Mouse (Mus musculus) neutrophil, adult 65 days (primary cell): Measurements from ENCODE around the gene Coil. TPM values are rescaled to one million over a fixed set of nuclear protein-coding genes. Genes with fewer than 3 reads are reported as not detected.

Experiments used
- total RNA-seq: library from RNA; stranded (reverse); gene quantifications from 2 replicates; pipeline ENCODE4 v1.2.4, GENCODE M21; 2023

The Coil gene
- total RNA-seq, result 4.2 and 5.7 TPM in 2 replicates

DNA sequence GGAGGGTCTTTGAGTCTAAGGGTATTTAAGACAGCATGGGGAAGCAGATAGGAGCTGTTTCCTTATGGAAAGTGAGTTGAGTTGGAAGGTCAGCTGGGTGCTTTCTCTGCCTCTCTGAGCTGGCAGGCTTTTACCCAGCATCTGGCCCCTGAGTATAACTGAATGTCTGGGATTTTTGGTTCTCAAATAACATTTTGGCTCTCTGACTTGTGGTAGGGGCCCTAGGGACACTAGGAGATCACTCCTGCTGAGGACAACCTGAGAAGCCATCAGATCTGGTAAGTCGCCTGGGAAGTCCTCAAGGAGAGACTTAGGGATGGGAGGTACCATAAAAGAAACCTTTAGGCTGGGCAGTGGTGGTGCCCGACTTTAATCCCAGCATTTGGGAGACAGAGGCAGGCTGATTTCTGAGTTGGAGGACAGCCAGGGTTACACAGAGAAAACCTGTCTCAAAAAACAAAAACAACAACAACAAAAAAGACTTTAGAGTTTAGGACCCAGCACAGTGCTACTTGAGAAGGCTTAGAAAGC, at the start of gene Coil:
Gene Coil, plus strand, starts transcription at position 51 of the 531 bp plus-strand sequence.

DNA sequence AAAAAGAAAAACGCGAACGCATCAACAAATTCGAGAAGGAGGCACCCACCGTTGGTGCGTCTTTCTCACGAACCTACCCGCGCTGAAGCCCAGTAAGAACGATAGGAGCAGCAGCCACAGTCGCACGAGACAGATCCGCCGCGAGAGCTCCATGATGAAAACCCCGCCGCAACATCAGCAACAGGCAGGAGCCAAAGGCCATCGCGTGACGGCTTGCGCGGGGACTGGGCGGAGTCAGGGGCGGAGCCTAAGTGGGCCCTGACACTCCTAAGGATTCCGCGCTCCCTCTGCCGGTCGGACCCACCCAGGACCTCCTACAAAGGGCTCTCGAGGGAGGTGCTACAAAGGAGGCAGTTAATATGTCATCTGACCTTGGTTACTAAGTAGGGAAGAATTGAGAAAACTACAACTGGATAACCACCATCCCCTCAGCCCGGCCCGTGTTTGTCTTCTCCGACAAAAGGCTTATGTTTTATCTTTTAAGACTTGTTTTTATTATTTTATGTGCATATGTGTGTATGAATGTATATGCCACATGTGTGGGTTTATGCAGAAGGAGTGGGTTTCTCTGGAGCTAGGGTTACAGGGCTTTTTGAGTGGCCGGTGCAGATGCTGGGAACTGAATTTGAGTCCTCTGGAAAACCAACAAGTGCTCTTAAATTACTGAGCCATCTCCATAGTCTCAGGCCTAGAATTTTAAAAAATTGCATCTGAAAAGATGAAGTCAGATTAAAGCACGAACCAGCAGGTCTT, 14.7 kb upstream of the Coil start, which contains the start of gene Scpep1:
Gene Scpep1, minus strand, starts transcription at position 249 of the 753 bp plus-strand sequence.

DNA sequence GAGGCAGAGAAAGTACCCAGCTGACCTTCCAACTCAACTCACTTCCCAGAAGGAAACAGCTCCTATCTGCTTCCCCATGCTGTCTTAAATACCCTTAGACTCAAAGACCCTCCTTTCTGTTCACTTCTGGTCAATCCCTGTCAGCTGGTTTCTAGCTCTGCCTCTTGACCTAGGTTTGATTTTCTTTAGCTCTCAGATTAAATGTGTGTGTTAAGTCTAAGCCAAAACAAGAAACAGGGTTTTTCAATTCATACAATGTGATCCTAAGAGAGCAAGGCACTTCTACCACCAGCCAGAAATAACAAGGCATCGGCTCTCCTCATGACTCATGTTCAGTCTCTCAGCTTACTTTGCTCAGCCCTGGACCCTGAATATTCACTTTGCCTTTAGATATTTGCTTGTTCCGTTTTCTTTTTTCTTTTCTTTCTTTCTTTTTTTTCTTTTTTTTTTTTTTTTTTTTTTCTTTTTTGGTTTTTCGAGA, 3.1 kb upstream of the Coil start, which contains the start of gene Elobl:
Gene Elobl, minus strand, starts transcription at position 51 of the 481 bp plus-strand sequence.

DNA sequence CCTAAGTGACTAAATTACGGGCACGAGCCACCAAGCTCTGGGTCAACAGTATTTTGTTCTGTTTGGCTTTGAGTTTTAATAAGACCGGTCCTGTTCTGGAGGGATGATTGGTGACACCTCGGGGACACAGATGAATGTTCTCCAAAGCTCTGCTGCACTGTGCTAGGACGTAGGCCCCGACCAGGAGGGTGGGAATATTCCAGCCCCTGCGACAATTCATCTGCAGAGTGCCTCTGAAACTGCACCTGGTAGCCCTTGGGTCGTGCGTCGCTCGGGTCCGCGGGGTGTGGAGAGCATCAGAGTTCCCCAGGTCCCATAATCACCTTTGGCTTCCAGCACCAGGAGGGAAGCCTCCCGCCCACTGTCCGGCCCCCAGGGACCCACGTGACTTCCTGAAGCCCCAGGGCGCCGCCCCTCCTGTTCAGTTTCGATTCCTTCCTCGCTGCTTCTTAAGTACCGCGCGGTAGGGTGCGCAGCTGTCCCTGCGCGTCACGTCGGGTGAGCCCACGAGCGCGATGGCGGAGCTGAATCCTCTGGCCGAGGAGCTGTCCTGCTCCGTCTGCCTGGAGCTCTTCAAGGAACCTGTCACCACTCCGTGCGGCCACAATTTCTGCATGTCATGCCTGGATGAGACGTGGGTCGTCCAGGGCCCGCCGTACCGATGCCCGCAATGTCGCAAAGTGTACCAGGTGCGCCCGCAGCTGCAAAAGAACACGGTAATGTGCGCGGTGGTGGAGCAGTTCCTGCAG, 29.1 kb downstream of the Coil start, which contains the start of gene Trim25:
Gene Trim25, plus strand, starts transcription at position 403 of the 749 bp plus-strand sequence.

Other genes with a start within 250 kb of the Coil start
- gene Akap1, start 105.7 kb upstream of the Coil start, total RNA-seq, result 1.2 and 1.8 TPM in 2 replicates
- gene Scpep1, start 14.8 kb upstream of the Coil start, total RNA-seq, result 32.8 and 34.1 TPM in 2 replicates
- not detected in 2 replicates for gene Elobl, start 3.3 kb upstream of the Coil start, total RNA-seq
- 61.0 and 76.3 TPM in 2 replicates for gene Trim25, start 29.1 kb downstream of the Coil start, total RNA-seq
- gene Dgke, start 96.6 kb downstream of the Coil start, total RNA-seq, result 1.7 and 2.2 TPM in 2 replicates
- not detected in 2 replicates for gene Gm525, start 103.6 kb downstream of the Coil start, total RNA-seq